Mouse (Mus musculus) adrenal gland, postnatal 4 days (tissue): ENCODE data around the gene Pip5k1b. TPM values are rescaled to one million over a fixed set of nuclear protein-coding genes. Genes with fewer than 3 reads are reported as not detected.

Experiments used
- DNase-seq, 2 experiments: peaks; one replicate each; pipeline ENCODE4 v3.0.0; 2021 to 2022; ENCODE audit warnings: low spot score in 2 of 2, mixed read lengths in 2 of 2
- total RNA-seq, 2 experiments: library from RNA; stranded (reverse); gene quantifications; 2 replicates each; pipeline ENCODE4 v1.2.3; 2021

Gene Pip5k1b
- total RNA-seq, 2 experiments from 2014 or later = 21.2 to 23.4 TPM

DNA sequence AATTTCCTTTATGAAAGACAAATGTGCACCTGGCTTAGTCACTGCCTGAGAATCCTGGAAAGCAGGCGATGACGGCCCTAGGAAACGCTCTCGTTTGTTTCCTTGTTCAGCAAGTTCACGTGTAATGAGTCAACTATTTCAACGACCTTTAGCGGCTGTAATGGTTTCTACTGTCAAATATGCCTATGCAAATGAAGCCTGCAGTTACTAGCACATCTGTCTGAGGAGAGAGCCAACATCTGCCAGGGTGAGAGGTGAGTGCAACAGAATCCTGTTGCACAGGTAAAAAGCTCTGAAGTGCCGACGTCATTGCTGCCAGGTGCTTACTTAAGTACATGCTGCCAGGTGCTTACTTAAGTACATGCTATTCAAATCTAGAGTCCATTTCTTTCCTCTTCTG lies 196.4 kb downstream of the Pip5k1b start:
- DNase-seq = no peak

DNA sequence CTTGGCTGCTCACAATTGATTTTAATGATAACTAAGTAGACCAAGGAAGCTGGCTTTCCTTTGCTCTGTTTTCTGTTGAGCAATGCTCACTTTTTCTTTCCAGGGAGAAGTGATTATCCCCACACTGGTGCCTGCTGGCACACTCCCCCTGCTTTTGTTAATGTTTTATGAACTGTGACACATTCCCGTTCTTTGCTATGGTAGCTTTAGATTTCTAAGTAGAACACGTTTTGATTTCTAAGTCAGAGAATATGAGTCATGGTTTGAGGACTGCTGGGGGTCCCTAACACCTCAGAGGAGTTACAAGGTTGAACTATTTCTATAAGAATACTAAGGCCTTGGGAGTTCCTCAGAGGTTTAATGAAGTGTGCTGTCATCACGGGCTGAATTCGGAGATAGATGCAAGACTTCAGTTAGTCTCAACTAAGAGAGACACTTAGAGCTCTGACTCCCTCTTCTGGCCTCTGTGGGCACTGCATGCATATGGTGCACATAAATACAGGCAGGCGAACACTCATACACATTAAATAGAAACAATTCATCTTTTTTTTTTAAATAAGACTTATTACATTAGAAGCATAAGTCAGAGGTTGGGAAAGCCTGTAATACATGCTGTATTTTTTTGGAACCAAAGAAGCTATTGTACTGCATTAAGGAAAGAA lies 203.2 kb downstream of the Pip5k1b start:
- DNase-seq = no peak

GRCm38 (mm10) chr19:24344501-24344900 lies 211.2 kb downstream of the Pip5k1b start:
- DNase-seq = no peak

DNA sequence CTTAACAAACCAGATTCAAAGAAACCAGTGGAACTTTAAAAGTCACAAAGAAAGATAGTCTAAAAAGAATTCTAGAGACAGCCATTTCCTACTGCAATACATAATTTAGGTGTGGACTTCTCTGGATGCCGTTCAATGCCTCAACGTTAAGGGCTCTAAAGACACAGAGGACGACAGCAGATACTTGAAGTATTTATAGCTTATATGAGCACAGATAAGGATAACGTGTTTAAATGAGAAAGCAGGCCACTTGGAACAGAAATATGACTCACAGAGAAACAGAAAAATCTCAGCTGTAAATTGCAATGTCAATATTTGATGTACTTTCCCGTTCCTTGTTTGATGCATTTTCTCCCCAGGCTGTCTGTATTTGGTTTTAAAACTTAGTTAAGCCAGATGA lies 212.9 kb downstream of the Pip5k1b start:
- DNase-seq = no peak

DNA sequence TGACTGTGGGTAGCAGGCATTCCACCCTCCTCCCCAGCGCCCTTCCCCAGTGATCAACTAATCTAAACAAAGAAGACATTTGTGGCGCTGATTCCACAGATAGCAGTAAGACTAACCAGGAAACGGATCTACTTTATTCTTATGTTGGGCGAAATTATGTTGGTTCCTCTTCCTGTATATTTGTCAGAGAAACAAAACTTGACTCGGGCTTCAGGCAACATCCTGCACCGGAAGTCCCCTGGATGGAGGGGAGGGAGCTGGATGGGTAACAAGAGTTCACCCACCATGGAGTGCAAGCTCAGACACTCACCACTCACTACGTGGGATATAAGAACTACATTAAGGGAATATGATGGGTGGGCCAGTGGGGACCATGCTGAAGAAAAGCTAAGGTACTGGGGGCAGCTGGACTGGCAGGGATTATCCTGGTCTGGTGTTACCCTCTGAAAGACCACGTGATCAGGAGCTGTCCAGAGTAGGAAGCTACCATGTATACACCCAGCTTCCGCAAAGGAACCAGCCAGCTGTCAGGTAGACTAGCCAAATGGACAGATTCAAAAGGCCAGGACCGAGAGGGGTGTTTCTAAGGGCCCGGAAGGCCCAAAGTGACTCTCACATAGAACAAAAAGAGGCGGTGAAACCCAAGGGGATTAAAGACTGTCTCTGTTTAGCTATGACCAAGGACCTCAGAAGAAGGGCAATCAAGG lies 219.1 kb downstream of the Pip5k1b start:
- DNase-seq = no peak

DNA sequence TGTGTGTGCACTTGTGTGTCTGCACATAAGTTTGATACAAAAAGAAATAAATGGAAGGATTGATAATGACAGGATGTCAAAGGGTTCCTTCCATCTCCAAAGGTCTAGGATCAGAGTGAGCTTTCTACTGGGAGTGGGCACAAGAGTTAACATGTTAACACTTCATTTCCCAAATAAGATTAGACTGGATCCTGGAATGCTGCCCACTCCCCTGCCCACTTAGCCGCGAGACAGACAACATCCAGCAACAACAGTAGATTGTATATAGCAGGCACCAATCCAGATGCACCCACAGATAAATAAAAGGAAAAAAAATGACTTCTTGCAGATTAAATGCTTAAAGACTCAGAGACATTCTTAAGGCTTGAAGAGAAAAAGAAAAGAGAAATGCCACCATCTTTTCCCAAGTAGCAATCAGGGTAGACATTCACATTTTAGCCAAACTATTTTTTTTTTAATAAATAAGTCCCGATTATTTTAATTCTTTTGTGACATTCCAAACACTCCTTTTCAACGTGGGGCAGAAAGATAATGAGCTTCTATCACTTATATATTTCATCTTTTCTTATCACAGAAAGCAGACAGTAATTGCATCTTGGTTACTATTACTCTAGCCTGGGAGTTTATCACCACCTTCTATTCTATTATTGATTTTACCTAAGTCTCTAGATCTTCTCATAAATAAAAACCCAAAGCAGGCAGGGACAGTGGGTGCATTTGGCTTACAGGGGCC lies 219.9 kb downstream of the Pip5k1b start:
- no peak for DNase-seq

DNA sequence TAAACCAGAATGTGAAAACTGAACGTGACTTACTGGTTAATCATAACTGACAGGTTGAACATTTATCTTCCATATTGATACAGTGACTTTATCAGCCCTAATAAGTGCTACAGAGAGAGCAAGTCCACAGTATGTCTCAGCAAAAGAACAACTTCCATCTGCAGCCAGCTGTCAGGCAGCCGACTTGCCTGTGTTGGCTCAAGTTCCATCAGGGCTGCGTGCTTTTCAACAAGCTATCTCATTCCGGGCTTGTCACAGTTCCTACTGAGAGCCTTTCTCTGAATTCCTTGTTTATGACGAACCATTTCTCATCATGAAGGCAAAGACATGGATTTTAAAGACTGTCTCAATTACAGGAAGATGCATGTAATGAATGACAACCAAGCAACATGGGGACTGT lies 222.7 kb downstream of the Pip5k1b start:
- DNase-seq = no peak

GRCm38 (mm10) chr19:24331274-24331673 lies 224.4 kb downstream of the Pip5k1b start:
- DNase-seq = no peak

DNA sequence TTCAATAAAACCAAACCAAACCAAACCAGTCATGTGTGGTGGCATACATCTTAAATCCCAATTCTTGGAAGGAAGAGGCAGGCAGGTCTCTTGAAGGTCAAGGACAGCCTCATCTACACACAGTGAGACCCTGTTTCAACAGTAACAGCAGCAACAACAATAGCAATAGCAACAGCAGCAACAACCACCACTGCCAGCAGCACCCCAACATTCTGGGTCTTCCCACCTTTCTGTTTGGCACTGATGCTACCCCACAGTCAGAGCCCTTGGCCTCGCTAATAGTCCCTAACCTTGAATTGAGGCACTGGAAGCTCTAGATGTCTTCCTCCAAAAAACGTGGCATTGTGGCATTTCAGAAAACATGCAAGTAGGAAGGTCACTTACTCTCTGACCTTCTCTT lies 225.3 kb downstream of the Pip5k1b start:
- DNase-seq = no peak

- DNase-seq = no peak
These were observed 227.8 kb downstream of the Pip5k1b start for GRCm38 (mm10) chr19:24327921-24328320.

GRCm38 (mm10) chr19:24326969-24327368 lies 228.7 kb downstream of the Pip5k1b start:
- no peak for DNase-seq

DNA sequence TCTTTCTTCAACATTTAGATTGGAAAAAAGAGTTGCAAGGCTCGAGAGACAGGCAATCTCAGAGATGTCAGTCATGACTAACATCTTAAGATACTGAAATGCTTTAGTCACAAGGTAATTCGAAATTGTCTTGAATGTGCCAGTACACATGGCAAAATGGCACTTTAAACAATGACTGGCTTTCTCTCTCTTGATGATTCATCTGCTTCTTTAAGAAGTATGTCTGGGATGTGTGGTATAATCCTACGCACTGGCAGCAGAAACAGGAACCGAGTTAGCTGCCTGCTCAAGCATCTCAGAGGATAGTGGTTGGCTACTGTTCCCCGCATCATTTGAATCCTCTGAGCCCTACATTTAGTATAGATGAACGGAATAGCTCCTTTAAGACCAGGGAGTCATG lies 230.0 kb downstream of the Pip5k1b start:
- DNase-seq = no peak

- no peak for DNase-seq
These were observed 231.6 kb downstream of the Pip5k1b start for GRCm38 (mm10) chr19:24323841-24324613.

GRCm38 (mm10) chr19:24321900-24322311 lies 233.8 kb downstream of the Pip5k1b start:
- no peak for DNase-seq

DNA sequence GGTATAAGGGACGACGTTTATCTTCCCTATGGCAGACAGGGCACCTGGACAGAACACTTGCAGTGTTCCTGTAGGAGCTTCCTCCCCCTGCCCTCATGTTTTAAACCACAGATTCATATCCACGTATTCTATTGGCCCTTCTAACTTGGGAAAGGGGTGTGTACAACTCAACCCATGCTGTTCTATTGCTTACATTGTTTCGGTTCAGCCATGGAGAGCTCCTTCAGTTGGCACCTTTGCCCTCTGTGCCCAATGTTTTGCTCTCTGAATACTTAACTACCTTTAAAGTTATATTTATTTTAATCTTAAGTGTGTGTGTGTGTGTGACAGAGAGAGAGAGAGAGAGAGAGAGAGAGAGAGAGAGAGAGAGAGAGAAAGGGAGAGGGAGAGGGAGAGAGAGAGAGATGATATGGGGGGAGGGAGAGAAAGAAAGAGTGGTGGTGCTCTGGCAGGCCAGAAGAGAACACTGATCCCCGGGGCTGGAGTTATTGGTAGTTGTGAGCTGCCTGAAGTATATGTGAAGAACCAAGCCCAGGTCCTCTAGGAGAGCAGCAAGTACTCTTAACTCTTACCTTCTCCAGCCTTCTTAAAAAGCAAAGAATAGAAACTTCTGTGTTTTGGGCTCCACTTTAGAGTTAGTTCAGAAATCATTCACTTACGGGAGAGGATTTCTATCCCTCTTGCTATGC lies 234.3 kb downstream of the Pip5k1b start:
- DNase-seq = no peak

- DNase-seq = no peak
These were observed 237.5 kb downstream of the Pip5k1b start for GRCm38 (mm10) chr19:24318172-24318571.

- no peak for DNase-seq
These were observed 237.9 kb downstream of the Pip5k1b start for GRCm38 (mm10) chr19:24317731-24318130.

DNA sequence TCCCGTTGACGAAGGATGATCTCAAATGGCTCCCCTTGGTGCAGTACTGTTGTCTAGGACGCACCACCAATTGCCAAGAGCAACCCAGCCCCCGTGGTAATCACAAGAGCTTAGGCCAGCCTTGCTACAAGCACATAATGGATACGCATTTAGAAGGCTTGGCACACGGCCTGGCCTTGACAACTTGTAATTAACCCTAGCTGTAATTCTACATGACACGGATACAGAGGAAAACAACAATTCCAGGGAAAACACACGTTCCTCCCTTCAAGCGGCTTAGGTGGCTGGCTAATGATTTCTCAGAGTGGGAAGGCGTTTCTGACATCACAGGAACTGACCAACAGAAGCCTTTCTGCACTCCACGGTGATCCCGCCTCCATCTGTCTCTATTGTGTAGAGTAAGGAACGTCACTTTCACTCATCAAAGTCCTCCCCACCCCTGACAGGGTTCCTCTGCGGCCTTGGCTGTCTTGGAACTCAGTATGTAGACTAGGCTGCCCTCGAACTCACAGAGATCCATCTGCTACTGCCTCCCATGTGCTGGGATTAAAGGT lies 238.6 kb downstream of the Pip5k1b start:
- DNase-seq = no peak

- no peak for DNase-seq
These were observed 239.5 kb downstream of the Pip5k1b start for GRCm38 (mm10) chr19:24316060-24316725.

- DNase-seq = no peak
These were observed 240.4 kb downstream of the Pip5k1b start for GRCm38 (mm10) chr19:24315234-24315633.
